Mouse (Mus musculus): ENCODE measurements around the gene Tspan7.

Tspan7 gene

DNA sequence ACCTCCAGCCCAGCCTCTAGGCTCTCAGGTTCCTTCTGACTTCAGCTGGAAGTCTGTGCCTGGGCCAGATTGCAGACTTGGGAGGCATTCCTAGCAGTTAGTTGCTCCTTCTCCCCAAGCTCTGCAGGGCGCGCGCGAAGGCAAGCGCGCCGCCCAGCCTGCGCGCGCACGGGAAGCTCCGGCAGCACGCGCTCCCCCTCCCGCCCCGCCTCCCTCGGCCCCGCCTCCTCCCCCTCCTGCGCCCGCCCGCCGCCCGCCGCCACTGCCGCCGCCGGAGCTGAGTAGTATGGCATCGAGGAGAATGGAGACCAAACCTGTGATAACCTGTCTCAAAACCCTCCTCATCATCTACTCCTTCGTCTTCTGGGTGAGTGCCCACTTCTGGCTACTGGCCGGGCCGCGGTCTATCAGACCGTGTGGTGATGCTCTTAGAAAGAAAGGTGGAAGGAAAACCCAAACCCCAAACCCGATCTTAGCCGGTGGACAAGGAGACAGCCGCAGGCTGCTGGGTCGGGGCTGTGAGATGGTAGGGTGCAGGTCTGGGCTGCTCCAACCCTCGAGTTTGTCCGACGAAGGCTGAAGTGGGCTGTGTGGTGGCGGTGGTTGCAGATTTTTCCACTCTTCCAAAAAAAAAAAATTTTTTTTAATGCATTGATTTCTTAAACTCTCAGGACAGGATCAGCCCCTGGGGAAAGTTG is at the start of gene Tspan7:
Gene Tspan7 (plus strand): TSS at position 287 of the 698 bp plus-strand sequence.
- no peak for DNase-seq (ENCODE audit: low read depth)

DNA sequence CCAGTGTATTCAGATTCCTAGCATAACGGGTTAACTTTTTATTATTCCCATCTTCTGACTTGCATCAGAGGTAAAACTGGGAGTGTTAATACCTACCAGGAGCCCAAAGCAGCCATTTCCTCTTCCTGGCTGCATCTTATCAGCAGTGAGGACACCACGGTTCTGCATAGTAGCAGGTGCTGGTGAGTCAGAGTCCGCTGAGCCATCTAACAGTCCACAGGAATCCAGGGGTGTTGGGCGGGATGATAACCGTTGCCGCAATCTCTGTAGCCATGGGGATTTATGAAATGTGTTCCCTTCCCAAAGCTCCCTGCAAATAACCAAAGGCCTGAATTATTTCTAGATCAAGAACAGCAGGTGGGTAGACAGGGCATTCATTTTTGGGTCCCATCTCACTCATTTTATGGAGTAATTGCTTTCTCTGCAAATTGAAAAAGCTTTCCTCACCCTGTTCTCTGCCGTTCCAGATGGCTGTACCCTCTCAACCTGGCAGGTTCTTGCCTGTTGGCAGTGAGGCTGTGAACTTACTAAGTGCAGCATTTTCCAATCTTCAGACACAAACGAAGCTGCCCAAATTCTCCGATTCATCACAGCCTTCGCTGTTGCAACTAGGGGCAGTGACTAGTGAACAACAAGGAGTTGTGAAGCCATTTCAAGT is 35.5 kb upstream of the Tspan7 start:
- DNase-seq (ENCODE audit: low read depth): no peak

GRCm38 (mm10) chrX:10450143-10451060 is 34.6 kb upstream of the Tspan7 start:
- no peak for DNase-seq (ENCODE audit: low read depth)

DNA sequence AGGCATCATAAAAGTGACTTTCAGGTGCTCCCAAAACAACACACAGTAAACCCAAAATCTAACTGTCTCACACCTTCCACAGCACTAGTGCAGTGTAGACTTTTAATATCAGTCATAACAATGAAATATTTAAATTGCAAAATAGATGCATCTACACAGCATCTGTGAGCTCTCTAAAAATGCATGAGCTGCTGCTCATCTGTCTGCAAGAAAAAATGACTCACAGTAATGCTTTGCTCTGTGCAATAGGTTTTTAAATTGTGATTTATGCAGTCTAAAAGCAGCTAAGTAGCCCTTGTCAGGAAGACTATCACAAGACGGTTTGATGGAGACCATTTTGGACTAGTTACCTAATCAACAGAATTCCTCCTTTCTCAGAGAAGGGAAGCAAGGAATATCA is 31.2 kb upstream of the Tspan7 start:
- DNase-seq (ENCODE audit: low read depth): no peak

DNA sequence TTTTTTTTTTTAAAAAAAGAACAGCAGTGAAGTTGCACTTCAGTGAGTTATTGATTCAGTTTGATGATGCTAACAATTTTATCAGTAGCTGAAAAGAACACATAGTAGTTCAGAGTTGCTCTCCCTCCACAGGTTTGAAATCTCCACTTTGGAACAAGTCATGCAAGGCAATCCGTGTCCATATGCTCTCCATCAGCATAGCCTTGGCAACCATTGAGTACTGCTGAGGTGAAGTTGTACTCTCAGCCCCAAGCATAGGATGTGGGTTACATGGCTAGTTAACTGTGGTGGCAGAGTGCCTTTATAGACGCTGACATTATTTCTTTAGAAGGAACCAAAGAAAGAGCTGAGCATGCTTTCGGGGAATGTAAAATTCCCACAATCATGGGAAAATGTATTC is 27.7 kb upstream of the Tspan7 start:
- DNase-seq (ENCODE audit: low read depth): no peak

DNA sequence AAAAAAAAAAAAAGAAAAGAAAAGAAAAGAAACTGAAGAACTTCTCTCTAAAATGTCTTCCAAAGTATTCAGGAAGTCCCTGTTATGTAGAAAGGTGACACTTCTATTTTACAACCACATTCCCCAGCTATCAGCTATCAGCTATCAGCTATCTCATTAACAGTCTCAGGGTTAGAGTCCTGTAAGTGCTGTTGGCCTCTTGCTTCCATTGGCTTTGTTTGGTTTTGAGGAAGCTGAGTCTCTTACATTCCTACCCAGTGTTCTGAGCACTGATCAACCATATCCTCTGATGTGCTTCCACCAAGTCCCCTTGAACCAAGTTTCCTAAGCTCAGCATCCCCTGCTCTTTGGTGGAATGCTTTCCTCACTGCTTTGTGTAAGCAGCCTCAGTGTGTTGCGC is 7.9 kb upstream of the Tspan7 start:
- DNase-seq (ENCODE audit: low read depth): no peak

DNA sequence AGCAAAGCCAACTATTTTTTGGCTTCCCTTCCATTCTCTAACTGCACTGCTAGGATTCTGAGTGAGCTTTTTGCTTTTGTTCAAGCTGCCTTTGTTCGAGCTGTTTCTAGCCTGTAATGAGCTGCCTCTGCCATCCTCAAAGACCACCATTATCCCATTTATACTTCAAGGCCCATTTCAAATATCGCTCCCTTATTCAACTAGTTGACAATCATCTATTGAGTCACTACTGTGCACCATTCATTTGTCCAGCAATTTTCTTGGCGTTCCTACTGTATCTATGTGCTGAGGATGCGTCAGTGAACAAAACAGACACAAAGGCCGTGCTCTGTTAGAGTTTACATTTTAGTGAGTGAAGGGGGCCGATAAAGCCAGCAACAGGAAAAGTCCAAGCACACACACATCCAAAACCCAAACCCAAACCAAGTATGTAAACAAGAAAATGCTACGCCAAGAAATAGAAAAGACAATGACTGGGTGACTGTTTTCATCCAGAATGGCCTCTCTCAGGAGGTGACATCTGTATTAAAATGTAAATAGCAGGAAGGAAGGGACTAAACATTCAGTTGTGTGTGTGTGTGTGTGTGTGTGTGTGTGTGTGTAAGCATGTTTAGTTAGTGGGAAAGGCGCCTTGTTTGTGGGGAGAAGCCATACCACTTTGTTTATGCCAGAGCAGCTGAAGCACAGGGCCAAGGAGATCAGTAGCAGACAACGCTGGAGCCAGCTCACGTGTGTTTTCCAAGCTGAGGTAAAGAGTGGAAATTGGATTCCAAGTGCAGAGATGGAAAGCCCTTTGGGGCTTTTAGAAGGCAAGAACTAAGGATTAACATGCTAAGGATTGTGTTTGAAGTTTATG is 5.7 kb upstream of the Tspan7 start:
- no peak for DNase-seq (ENCODE audit: low read depth)

DNA sequence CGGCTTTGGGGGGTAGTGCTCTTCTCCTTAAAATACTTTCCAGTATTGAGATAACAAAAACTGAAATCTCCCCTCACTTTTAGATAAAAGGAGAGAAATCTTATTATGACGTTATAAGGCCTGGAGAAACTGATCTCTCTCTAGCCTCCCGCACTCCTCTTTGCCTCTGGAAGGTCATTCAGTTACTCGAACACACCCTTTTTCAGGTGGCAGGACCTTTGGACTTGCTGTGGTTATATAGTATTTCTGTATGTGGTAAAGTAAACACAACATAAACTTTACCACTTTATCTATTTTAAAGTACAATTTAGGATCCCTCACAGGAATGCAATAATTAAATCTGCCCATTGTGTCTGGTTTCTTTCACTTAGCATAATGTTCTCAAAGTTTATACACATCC is 5.0 kb upstream of the Tspan7 start:
- DNase-seq (ENCODE audit: low read depth): no peak

DNA sequence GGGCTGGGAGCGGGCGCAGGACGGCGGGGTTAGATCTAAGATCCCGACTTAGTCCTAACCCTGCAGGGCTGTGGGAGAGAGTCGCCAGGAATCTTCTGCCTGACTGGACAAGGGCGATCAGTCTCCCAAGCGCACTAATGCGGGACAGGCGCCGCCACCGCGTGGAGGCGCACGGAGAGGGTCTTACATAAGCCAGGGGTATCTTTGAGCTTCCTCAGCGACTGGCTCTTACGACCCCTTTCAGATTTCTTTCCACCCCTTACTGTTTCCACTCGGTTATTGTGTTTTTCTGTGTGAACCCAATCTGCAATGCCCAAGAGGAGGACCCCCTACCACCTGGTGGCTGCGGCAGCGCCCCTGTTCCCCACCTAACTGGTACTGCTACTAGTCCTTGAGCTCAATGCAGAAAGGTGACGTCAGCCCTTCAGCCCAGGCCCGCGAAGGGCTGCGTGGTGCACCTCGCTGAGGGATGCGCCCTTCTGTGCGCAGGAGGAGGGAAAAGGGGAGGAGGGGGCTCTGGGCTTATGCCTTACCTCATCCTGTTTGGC is 780 bp downstream of the Tspan7 start:
- no peak for DNase-seq (ENCODE audit: low read depth)

- DNase-seq (ENCODE audit: low read depth): no peak
These were observed 13.6 kb downstream of the Tspan7 start for GRCm38 (mm10) chrX:10498580-10498979.

DNA sequence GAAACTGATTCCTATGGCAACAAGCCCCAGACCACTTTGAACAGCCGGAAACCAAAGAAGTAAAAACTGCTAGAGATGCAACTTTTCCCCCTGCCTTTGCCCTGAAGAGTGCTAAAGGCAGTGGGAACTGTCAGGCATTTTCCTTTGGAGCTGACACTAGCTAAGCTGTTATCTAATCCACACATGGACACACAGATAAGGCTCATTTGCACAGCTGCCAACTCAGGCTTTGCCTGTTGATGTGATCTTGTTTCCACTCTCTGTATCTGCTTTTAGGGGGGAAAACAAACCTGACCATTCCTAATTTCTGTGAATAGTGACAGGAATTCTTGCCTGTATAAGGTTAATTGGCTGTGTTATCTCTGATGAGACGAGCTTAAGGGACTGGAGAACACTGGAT is 17.7 kb downstream of the Tspan7 start:
- no peak for DNase-seq (ENCODE audit: low read depth)

DNA sequence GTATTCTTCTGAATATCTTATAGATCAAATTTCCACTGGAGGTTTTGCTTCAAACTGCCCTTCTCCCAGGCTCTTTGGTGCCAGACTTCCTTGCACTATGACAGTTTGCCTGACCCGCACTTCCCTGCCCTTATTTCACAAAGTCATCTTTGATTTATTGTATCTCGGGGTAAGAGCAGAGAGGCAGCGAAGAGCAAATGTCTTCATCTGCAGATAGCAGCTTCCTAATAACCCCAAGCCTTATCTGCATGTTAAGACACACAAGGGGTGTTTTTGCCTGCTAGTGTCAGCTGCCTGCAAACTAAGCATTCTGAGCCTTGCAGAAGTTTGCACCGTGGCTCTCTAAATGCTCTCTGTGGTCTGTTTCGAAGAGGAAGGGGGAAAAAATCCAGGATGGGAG is 29.5 kb downstream of the Tspan7 start:
- no peak for DNase-seq (ENCODE audit: low read depth)

DNA sequence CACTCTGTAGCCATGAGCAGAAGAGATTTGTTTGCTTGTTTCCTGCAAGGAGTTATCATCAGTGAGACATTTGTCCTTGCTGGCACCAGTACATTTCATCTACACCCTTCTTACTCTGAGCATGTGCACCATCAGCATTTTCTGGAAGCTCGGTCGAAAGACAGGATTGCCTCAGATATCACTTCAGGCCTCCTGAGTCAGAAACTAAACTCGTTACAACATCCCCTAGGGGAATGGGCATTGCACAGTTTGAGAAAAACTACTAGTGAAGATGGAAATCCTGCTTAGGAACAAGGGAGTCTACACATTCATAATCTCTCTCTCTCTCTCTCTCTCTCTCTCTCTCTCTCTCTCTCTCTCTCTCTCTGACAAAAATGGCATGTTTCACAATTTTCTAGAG is 30.0 kb downstream of the Tspan7 start:
- no peak for DNase-seq (ENCODE audit: low read depth)

DNA sequence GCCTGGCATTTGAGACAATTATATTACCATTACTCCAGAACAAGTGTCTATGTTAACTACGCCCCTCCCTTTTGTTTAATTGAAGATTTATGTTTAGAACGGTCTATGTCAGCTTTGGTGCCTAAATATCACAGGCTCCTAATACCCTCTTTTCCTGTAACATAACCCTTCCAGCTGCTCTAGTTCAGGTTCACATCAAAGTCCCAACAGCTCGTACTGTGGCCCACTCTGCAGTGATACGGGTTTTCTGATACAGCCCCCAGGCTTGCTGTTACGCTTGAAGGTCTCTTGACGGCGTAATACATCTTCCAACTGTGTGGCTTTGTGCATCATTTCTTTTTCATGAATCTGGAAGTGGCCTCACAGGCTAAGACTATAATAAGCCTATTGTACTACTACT is 31.5 kb downstream of the Tspan7 start:
- DNase-seq (ENCODE audit: low read depth): no peak

- DNase-seq (ENCODE audit: low read depth): no peak
These were observed 32.0 kb downstream of the Tspan7 start for GRCm38 (mm10) chrX:10516925-10517324.

DNA sequence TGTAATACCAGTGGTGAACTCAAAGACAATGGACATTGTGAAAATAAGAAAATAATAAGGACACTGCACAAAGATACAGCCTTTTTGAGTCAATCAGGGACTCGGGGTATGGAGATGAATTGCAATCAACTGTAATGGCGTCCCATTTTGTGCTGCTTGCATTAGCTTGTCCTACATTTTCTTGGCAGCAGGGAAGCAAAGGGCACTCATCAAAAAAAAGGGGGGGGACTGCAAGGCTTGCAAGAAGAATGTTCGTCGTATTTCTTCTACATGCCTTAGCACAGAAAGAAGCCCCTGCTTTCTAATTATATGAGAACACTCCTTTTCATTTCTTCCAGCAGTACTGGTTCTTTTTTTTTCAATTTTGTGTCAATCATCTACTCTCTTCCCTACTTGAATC is 32.8 kb downstream of the Tspan7 start:
- no peak for DNase-seq (ENCODE audit: low read depth)

- DNase-seq (ENCODE audit: low read depth): no peak
These were observed 33.6 kb downstream of the Tspan7 start for GRCm38 (mm10) chrX:10518510-10518909.

DNA sequence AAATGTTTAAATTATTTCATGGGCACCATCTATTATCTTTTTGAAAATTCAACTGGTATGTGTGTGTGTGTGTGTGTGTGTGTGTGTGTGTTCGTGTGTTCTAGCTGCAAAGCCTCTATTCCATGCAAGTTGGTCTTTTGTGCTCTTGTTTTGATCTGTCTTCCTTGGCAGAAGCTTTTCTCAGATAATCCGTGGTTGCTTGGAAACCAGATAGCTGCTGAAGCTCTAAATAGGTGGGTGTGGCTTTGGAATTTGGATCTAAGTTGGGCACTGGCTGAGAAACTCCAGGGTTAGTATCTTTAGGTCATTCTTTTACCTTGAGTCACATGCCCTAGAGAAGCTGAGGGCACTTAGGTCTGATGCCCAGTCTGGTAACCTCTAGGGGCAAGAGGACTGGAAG is 50.5 kb downstream of the Tspan7 start:
- DNase-seq (ENCODE audit: low read depth): no peak

DNA sequence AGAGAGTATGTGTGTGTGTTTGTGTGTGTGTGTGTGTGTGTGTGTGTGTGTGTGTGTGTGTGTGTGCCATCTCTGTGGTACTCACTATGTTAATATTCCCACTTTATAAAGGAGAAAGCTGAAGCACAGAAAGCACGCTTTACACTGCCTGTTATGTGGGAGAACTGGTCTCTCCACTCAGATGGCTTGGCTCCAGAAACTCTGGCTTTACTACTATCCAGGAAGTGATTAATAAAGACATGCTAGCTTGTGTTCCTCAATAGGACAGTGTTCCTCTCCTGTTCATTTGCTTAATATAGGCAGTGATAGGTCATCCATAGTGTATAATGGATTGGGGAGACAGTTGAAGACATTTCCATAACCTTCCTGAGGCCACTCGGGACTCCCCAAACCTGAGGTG is 54.1 kb downstream of the Tspan7 start:
- DNase-seq (ENCODE audit: low read depth): no peak

- no peak for DNase-seq (ENCODE audit: low read depth)
These were observed 54.7 kb downstream of the Tspan7 start for GRCm38 (mm10) chrX:10539482-10540166.

DNA sequence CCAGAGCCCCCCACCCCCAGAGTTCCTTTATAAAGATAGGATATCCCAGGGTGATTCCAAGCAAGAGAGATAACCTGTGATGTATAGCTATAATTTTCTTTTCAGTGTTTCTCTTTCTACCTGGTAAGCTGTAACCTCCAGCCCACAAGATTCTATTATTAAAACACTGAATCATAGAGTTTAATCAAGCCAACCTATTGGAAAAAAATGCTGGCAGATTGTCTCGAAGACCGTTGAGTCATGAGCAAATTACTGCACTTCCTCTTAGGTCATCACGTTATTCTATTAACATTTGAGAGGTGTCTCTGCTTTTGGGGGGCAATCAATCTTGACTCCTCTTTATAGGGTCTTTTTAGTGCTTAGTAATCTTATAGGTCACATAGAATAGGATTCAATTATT is 61.9 kb downstream of the Tspan7 start:
- DNase-seq (ENCODE audit: low read depth): no peak

All from c-Kit-positive CD71-negative TER-119-negative erythroid progenitor cells, embryonic 14.5 days (primary cell).